Mouse (Mus musculus) CH12.LX (cell line): ENCODE measurements at regions not wholly inside any gene's neighbourhood (a gene's known extent, or its start where the extent isn't known, plus 50 kb on each side); places are given as distances from the start of the nearest gene placed in this dataset.

Experiments used
- DNase-seq: peaks from one replicate; pipeline ENCODE4 v3.0.0-alpha.2; 2013; ENCODE audit errors: extremely low read depth
- H3K27ac ChIP-seq: 2 replicates; pipeline ENCODE4 v1.5.1; 2012; ENCODE audit warnings: low read depth, mild to moderate bottlenecking, control low read depth, moderate library complexity; ENCODE audit not compliant: insufficient read depth
- H3K27me3 ChIP-seq: replicated peaks from 2 replicates; pipeline ENCODE3; 2012; ENCODE audit warnings: inconsistent platforms
- H3K36me3 ChIP-seq, 2 experiments: replicated peaks in 1 of 2; 2 replicates each; pipeline versions ENCODE3 to v1.6.1; 2012; ENCODE audit warnings: inconsistent platforms in 1 of 2, low read length in 1 of 2, mild to moderate bottlenecking in 1 of 2, mixed read lengths in 1 of 2, moderate library complexity in 1 of 2; ENCODE audit not compliant: control insufficient read depth in 1 of 2, insufficient read depth in 1 of 2
- H3K4me1 ChIP-seq, 2 experiments: 2 replicates each; pipeline ENCODE4 v1.6.1; 2012; ENCODE audit warnings: inconsistent platforms in 1 of 2, moderate library complexity in 1 of 2; ENCODE audit not compliant: insufficient read depth in 2 of 2, control insufficient read depth in 1 of 2
- H3K4me2 ChIP-seq: 2 replicates; pipeline ENCODE4 v1.6.1; 2012; ENCODE audit warnings: low read depth, mild to moderate bottlenecking, control low read depth; ENCODE audit not compliant: poor library complexity, insufficient read depth, severe bottlenecking
- H3K4me3 ChIP-seq, 3 experiments: fragments of 150-350 bp in 1 of 3; sonication (generic) in 1 of 3; replicated peaks in 1 of 3; 2 replicates each; pipeline versions ENCODE3 to v1.5.1; 2011 to 2012; ENCODE audit warnings: low read depth in 2 of 3, low read length in 2 of 3, mild to moderate bottlenecking in 2 of 3, moderate library complexity in 2 of 3, control low read depth in 1 of 3, improper control_type of control experiment in 1 of 3, inconsistent platforms in 1 of 3, mixed read lengths in 1 of 3; ENCODE audit not compliant: poor library complexity in 1 of 3
- H3K79me2 ChIP-seq: replicated peaks from 2 replicates; pipeline ENCODE4 v1.6.1; 2012; ENCODE audit warnings: mild to moderate bottlenecking, moderate library complexity; ENCODE audit not compliant: control insufficient read depth, poor library complexity, insufficient read depth, severe bottlenecking; ENCODE audit errors: extremely low read depth
- H3K9ac ChIP-seq: 2 replicates; pipeline ENCODE4 v1.6.1; 2012; ENCODE audit warnings: low read depth, mild to moderate bottlenecking, control low read depth, moderate library complexity; ENCODE audit not compliant: insufficient read depth
- H3K9me3 ChIP-seq: replicated peaks from 2 replicates; pipeline ENCODE3; 2012; ENCODE audit warnings: low read length, inconsistent platforms, mixed read lengths
- CHD1 ChIP-seq: IDR thresholded peaks from 2 replicates; pipeline ENCODE4 v1.6.1; 2012; ENCODE audit warnings: low read depth, low read length, improper control_type of control experiment, inconsistent platforms
- CHD2 ChIP-seq: IDR thresholded peaks from 2 replicates; pipeline ENCODE4 v1.6.1; 2011; ENCODE audit warnings: low read length, improper control_type of control experiment
- ELF1 ChIP-seq: IDR thresholded peaks from 2 replicates; pipeline ENCODE4 v1.6.1; 2014; ENCODE audit warnings: low read depth, mild to moderate bottlenecking, inconsistent platforms, low read length, improper control_type of control experiment
- ETS1 ChIP-seq: conservative IDR thresholded peaks from 2 replicates; pipeline ENCODE4 v1.6.1; 2012; ENCODE audit warnings: low read depth, mild to moderate bottlenecking, inconsistent platforms, low read length, improper control_type of control experiment, moderate library complexity
- GABPA ChIP-seq: IDR thresholded peaks from 2 replicates; pipeline ENCODE4 v1.6.1; 2012; ENCODE audit warnings: low read depth, low read length, improper control_type of control experiment, inconsistent platforms; ENCODE audit not compliant: insufficient replicate concordance
- HCFC1 ChIP-seq: IDR thresholded peaks from 2 replicates; pipeline ENCODE4 v1.6.1; 2012; ENCODE audit warnings: low read depth, mild to moderate bottlenecking, inconsistent platforms, low read length, improper control_type of control experiment
- MAFK ChIP-seq: IDR thresholded peaks from 2 replicates; pipeline ENCODE4 v1.6.1; 2011; ENCODE audit warnings: low read length, improper control_type of control experiment; ENCODE audit not compliant: insufficient replicate concordance
- MAX ChIP-seq: IDR thresholded peaks from 2 replicates; pipeline ENCODE4 v1.6.1; 2011; ENCODE audit warnings: low read length, improper control_type of control experiment
- MAZ ChIP-seq: IDR thresholded peaks from 2 replicates; pipeline ENCODE4 v1.6.1; 2012; ENCODE audit warnings: low read depth, mild to moderate bottlenecking, inconsistent platforms, low read length, improper control_type of control experiment, moderate library complexity
- NELFE ChIP-seq: IDR thresholded peaks from 2 replicates; pipeline ENCODE4 v1.6.1; 2011; ENCODE audit warnings: low read depth, low read length, improper control_type of control experiment
- POLR2A ChIP-seq: IDR thresholded peaks from 2 replicates; pipeline ENCODE4 v1.6.1; 2011; ENCODE audit warnings: low read depth, mild to moderate bottlenecking, improper control_type of control experiment, low read length
- POLR2AphosphoS2 ChIP-seq: IDR thresholded peaks from 2 replicates; pipeline ENCODE4 v1.6.1; 2011; ENCODE audit warnings: low read depth, low read length, improper control_type of control experiment
- RCOR1 ChIP-seq: conservative IDR thresholded peaks from 2 replicates; pipeline ENCODE4 v1.6.1; 2012; ENCODE audit warnings: low read depth, mild to moderate bottlenecking, inconsistent platforms, low read length, improper control_type of control experiment
- SIN3A ChIP-seq: IDR thresholded peaks from 2 replicates; pipeline ENCODE4 v1.6.1; 2012; ENCODE audit warnings: low read length, improper control_type of control experiment, inconsistent platforms
- TBP ChIP-seq: conservative IDR thresholded peaks from 2 replicates; pipeline ENCODE4 v1.6.1; 2011; ENCODE audit warnings: low read depth, low read length, improper control_type of control experiment
- UBTF ChIP-seq: IDR thresholded peaks from 2 replicates; pipeline ENCODE4 v1.6.1; 2012; ENCODE audit warnings: low read depth, mild to moderate bottlenecking, inconsistent platforms, low read length, improper control_type of control experiment, moderate library complexity
- USF1 ChIP-seq: IDR thresholded peaks from 2 replicates; pipeline ENCODE4 v1.6.1; 2014; ENCODE audit warnings: low read depth, mild to moderate bottlenecking, inconsistent platforms, low read length, improper control_type of control experiment
- ZC3H11A ChIP-seq: IDR thresholded peaks from 2 replicates; pipeline ENCODE4 v1.6.1; 2012; ENCODE audit warnings: low read depth, mild to moderate bottlenecking, inconsistent platforms, low read length, improper control_type of control experiment
- ZKSCAN1 ChIP-seq: IDR thresholded peaks from 2 replicates; pipeline ENCODE4 v1.6.1; 2012; ENCODE audit warnings: low read depth, inconsistent platforms, low read length, improper control_type of control experiment, borderline replicate concordance
- ZMIZ1 ChIP-seq: IDR thresholded peaks from 2 replicates; pipeline ENCODE4 v1.6.1; 2012; ENCODE audit warnings: low read depth, mild to moderate bottlenecking, inconsistent platforms, low read length, improper control_type of control experiment
- ZNF384 ChIP-seq: IDR thresholded peaks from 2 replicates; pipeline ENCODE4 v1.6.1; 2012; ENCODE audit warnings: low read depth, low read length, improper control_type of control experiment, inconsistent platforms
- dilution Hi-C: fragments of 300-500 bp; cut with MboI; formaldehyde crosslinking; loops from 2 replicates; pipeline ENCODE4 v1.14.3; 2020; ENCODE audit warnings: low sequenced_read_pairs; ENCODE audit not compliant: extremely low pct_unique_long_range_greater_than_20kb, extremely low pct_ligation_motif_present
- in situ Hi-C: fragments of 300-500 bp; cut with MboI; formaldehyde crosslinking; loops from 3 replicates; pipeline ENCODE4 v1.14.3; 2019; ENCODE audit warnings: low sequenced_read_pairs, low pct_ligation_motif_present, low pct_unique_long_range_greater_than_20kb, mixed read lengths

DNA sequence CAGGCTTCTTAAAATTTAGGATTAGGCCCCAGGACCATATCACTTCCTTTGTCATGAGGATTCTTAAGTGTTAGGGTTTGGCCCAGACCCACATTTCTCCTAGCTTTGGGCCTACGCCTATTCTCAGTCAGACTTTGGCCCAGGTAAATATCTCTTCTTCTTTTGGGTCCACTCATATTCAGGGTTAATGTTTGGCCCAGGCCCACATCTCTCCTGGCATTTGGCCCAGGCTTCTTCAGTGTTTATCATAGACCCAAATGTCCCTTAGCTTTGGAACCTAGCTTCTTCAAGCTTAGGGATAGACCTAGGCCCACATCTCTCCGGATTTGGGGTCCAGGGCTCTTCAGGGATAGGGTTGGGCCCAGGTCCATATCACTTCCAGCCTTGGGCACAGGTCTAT is 228.2 kb downstream of the Gm7361 start:
- Histone ChIP-seq H3K27ac (no peak overlapping the region), H3K4me3 (no peak overlapping the region), H3K4me1 (no peaks in the 10 kb centered on the region), H3K79me2 (no peaks in the 10 kb centered on the region), H3K27me3 (no peaks in the 10 kb centered on the region), H3K36me3 (no peaks in the 10 kb centered on the region), H3K9me3 (peaks cover 93% of the 10 kb centered on the region), H3K4me2 (no peak overlapping the region), H3K9ac (no peak overlapping the region)
- in situ Hi-C loops (no loop called here), dilution Hi-C loops (no loop called here)
- DNase-seq = no peak
- no peak for TF ChIP-seq MAZ
- TF ChIP-seq GABPA = no peak
- no peak for TF ChIP-seq MAX
- no peak for TF ChIP-seq CHD2
- TF ChIP-seq SIN3A = no peak
- no peak for TF ChIP-seq MAFK
- no peak for TF ChIP-seq CHD1
- no peak for TF ChIP-seq UBTF
- no peak for TF ChIP-seq HCFC1

DNA sequence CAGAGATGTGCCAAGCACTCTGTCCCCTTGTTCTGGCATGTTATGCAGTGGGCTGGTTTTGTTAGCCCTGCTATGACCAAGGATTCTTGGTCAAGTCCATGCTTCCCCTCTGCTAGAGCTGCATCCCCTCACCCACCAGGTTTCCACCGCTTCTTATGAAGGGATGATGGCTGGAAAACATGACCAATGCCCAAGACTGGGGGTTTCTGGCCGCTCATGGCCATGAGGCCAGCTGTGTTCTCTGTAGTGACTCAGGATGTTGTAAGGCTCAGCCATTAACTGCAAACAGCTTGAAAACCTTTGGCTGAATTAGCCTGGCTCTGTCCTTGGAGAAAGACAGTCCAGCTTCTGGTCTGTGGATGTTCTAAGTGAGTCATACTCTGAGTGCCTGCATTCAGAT is 236.5 kb downstream of the Gm7361 start:
- H3K4me1 ChIP-seq = no peaks in the 10 kb centered on the region
- dilution Hi-C loops (no loop called here), in situ Hi-C loops (no loop called here)
- H3K79me2 ChIP-seq = no peaks in the 10 kb centered on the region
- H3K27ac ChIP-seq = no peak overlapping the region
- no peak for DNase-seq
- H3K36me3 ChIP-seq = no peaks in the 10 kb centered on the region
- no peaks in the 10 kb centered on the region for H3K27me3 ChIP-seq
- no peak overlapping the region for H3K4me2 ChIP-seq
- TF ChIP-seq CHD2 (no peak), NELFE (no peak), ZKSCAN1 (no peak), CHD1 (no peak)
- no peak overlapping the region for H3K4me3 ChIP-seq
- peaks cover 92% of the 10 kb centered on the region for H3K9me3 ChIP-seq
- H3K9ac ChIP-seq = no peak overlapping the region

- no peaks in the 10 kb centered on the region for H3K4me1 ChIP-seq
- H3K27ac ChIP-seq = no peak overlapping the region
- no peaks in the 10 kb centered on the region for H3K79me2 ChIP-seq
- H3K9ac ChIP-seq = no peak overlapping the region
- H3K9me3 ChIP-seq = peaks cover 60% of the 10 kb centered on the region
- no peak overlapping the region for H3K4me2 ChIP-seq
- TF ChIP-seq USF1 = no peak
- no peak for TF ChIP-seq RCOR1
- no peak for TF ChIP-seq ZC3H11A
- TF ChIP-seq TBP = no peak
- no peak for TF ChIP-seq ZNF384
- TF ChIP-seq ZMIZ1 = no peak
- no peak for TF ChIP-seq CHD2
- TF ChIP-seq POLR2A = no peak
- TF ChIP-seq MAX = no peak
- TF ChIP-seq ELF1 = no peak
- no peak for TF ChIP-seq ETS1
- TF ChIP-seq POLR2AphosphoS2 = no peak
- no peaks in the 10 kb centered on the region for H3K36me3 ChIP-seq
- DNase-seq = no peak
- H3K4me3 ChIP-seq = no peak overlapping the region
- no peaks in the 10 kb centered on the region for H3K27me3 ChIP-seq
- in situ Hi-C loops = no loop called here
- dilution Hi-C loops = no loop called here
Measured at GRCm38 (mm10) chr5:26497641-26498430, 240.3 kb downstream of the Gm7361 start.
